Mouse (Mus musculus): ENCODE results near the gene Cyp2f2.

Cyp2f2 gene

DNA sequence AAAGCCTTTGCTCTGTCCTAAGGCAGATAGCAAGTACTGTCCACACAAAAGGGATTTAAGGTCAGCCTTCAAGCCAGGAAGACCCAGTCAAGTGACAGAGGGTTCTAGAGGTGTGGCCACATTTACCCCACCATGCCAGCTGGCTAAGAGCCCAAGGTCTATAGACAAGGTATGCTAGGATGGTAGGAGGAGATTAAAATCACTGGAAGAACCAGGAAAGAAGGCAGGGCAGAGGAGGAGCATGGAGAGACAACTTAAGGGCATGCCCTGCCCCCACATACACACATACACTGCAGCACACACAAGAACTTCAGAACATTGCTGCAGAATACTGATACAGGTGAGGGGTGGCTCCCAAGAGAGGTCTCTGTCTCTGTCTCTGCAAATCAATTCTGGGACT, at the start of gene Cyp2f2:
Gene Cyp2f2 (plus strand): TSS at position 234 of the 400 bp plus-strand sequence.
- no peak for DNase-seq (ENCODE audit: low spot score in 2 of 2)

DNA sequence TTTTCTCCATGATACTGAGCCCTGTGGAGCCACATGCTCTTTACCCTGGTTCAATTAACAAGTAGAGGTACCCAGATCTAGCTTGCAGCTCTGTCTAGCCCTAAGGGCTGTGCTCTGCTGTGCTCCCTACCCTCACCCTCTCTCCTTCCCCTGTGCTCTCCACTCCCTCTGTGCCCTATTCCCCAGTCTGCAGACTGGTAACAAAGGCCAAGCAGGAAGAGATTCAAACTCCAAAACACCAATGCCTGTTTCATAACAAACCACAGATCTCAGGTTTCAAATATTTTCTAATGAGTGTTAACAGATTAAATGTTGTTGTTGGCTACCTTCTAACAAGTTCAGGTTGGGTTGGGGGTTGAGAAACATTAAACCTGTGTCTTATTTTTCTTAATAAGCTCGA, 41.1 kb upstream of the Cyp2f2 start:
- DNase-seq (ENCODE audit: low spot score in 2 of 2): no peak

DNA sequence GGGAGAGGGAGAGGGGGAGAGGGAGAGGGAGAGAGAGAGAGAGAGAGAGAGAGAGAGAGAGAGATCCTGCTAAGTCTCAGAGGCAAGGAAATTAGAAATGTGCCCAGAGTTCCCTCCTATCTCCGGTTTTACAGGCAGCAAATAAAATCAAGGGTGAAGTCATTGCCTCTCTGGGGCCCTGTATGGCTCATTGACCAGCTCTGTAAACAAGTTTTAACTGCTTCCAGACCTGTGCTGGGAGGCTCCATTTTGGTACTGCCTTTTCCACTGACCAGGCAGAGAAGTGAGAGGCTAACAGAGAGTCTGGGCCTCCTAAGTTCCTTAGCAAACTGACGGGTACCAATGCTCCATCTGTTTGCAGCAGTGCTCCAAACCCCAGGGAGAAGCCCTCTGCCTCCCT, 38.1 kb upstream of the Cyp2f2 start:
- no peak for DNase-seq (ENCODE audit: low spot score in 2 of 2)

DNA sequence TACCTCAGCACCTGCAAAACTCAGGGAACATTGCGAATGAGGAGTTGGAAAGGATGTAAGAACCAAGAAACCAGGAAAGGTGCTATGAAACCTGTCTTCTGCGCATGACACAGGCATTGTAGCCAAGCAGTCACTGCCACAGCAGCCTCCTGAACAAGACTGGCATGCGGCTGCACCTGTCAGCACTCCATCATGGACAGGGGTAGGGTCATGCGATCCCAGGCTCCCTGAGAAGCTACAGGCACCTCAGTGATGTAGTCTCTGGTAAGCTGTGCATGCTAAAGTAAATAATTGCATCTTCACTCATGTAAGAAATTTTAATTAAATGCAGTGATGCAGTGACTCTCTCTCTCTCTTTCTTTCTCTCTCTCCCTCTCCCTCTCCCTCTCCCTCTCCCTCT, 28.7 kb upstream of the Cyp2f2 start:
- no peak for DNase-seq (ENCODE audit: low spot score in 2 of 2)

DNA sequence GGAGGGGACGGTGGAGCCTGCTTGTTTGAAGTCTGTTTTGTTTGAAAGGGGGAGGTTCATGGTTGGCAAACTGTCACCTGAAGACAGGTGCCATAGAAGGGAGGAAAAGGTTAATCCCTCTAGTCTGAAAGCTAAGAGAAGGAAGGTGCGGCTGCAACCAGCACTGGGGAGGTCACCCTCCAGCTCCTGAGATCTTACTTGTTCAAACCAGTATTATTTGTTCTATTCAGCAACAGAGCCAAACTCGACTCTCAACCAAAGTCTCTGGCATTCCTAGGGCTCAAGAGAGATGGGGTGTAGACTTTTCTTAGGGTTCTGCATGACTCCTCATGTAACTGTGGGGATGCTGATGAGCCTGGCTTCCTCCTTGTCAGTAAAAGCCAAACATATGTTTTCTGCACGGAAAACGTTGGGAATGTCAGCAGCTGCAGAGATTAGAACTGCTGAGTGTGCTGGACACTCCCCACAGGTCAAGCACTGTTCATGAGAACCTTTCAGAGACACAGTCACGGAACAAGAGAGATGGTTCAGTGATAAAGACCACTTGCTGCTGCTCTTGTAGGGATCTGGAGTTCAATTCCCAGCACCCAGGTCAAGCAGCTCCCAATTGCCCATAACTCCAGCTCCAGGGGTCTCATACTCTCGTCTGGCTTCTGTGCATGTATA, 27.5 kb upstream of the Cyp2f2 start:
- DNase-seq (ENCODE audit: low spot score in 2 of 2): no peak

DNA sequence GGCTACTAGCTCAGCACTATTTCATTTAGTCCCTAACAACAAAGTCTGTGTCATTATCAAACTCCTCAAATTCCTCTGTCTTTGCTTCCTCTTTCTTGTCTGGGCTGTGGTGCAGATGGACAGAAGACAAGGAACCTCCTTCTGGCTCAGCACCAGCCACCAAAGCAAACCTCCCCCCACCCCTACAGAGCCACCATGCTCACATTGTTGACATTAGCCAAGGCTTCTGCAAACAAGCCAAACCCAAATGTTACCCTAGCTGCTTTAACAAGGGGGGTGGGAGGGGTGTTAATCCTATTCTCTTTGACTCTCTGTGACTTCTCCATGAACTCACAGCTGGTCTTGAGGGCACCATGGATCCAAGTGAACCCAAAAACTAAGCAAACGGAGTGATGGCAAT, 26.8 kb upstream of the Cyp2f2 start:
- DNase-seq (ENCODE audit: low spot score in 2 of 2): no peak

DNA sequence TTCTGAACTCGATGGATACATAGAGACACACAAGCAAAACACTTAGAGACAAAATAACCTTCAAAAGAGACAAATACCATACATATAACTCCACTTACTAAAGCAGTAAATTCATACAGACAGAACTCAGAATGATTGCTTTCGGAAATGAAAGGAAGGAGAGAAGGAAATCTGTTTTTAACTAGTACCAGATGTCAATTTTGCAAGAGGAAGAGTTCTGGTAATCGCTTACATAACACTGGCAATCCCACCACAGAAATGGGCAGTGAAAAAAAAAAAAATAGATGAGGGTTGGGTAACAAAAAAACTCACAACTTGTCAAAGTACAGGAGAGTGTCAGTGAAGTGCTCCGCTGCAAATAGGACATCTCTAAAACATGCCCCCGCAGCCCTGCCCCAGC, 14.8 kb upstream of the Cyp2f2 start:
- DNase-seq (ENCODE audit: low spot score in 2 of 2): no peak

DNA sequence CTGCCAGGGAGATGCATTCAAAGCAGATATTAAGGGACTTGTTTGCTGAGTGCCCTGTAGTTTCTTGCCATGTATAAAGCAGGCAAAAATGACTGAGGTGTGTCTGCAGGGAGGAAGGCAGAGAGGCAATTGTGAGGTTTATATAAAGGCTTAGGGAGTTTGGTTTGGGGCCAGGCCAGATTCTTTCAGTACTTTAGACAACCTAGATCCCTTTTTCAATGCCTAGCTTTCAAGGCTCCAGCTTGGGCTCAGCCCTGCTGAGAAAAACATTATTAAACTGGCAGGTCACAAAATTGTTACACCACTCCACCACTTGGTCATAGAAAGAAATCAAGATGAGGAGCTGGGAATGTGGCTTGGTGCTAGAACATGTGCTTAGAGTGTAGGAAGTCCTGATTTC, 9.4 kb upstream of the Cyp2f2 start:
- DNase-seq (ENCODE audit: low spot score in 2 of 2): no peak

DNA sequence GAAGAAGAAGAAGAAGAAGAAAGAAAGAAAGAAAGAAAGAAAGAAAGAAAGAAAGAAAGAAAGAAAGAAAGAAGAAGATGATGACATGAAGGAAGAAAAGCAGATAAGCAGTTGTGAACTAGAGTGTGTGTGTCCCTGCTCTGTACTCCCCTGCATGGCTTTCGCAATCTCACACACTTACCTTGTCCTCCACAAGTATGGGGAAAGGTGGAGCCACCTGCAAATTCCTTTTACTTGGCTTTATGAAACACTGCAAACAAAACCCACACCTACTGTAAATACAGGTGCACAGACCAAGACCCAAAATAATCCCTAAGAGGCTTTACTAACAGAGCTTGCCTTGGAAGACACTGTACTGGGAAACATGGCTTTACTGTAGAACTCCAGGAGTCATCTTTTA, 8.7 kb upstream of the Cyp2f2 start:
- DNase-seq (ENCODE audit: low spot score in 2 of 2): no peak

DNA sequence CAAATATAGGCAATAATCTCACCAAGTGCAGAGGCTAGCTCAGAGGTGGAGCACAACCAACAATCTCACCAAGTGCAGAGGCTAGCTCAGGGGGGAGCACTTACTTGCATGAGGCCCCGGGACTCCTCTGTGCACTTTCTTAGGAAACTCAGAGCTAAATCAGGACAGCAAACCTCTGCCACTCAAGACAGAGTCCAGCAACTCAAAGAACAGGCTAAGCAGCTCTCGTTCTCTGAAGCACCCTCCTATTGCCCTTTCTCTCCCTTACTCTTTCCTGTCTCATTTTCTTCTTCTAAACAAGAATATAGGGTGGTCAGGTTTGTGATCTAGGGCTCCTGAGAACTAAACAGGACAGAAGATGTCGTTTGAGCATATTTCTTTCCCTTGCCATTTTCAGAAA, 7.7 kb upstream of the Cyp2f2 start:
- DNase-seq (ENCODE audit: low spot score in 2 of 2): no peak

DNA sequence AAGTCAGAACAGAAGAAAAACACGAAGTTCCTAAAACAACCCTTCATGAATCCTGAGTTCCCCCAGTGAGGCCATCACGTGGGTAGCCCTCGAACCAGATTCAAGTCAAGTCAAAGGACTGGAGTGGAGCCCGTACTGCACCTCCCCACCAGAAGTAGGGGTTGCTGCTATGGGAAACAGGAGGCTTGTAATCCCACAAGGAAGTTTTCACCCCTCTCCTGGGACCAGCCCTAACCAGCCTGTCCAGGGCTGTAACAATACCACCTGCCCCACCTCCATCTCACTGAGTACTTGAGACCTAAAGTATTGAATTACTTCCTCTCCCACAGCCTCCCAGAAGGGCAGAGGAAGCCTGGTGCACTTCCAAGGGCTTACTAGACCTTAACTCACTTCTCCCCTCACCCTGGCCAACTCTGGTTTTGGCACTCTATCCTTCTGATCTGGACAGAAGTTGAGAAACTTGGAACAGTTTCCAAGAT, 1.6 kb upstream of the Cyp2f2 start:
- DNase-seq (ENCODE audit: low spot score in 2 of 2): no peak

DNA sequence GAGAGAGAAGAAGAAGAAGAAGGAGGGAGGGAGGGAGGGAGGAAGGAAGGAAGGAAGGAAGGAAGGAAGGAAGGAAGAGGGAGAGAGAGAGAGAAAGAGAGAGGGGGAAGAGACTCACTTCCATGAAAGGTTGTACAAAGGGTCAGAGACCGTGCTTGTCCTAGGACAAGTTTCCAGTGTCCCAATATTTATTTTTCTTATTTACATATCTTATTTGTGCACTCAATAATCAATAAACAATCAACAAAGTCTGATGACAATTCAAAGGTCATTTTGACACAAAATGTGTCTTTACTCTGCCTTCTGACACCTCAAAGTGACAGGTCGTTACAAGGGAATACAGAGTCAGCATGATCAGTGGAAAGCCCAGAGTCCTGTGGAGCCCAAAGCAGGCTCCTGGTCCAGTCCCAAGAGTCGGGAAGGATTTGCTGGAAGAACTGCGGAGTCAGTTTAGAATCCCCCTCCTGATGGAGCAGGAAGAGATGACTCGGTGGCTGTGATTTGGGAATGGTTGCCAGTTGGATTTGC, 4.7 kb downstream of the Cyp2f2 start:
- no peak for DNase-seq (ENCODE audit: low spot score in 2 of 2)

DNA sequence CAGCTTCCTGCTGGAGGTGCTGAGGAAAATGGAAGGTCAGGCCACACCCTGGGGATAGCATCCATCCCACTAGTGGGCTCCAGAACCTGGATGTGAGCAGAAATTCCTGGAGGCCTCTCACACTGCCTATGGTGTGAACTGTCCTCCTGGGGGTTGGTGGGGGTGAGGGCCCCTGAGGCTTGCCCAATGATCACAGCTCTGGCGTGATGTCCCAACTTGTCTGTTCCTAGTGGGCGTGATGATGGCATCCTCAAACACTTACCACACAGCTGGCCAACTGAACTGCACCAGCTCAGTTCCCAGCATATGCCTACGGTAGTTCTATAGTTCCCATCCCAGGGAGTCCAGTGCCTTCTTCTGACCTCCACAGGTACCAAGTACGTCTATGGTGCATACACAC, 5.3 kb downstream of the Cyp2f2 start:
- no peak for DNase-seq (ENCODE audit: low spot score in 2 of 2)

DNA sequence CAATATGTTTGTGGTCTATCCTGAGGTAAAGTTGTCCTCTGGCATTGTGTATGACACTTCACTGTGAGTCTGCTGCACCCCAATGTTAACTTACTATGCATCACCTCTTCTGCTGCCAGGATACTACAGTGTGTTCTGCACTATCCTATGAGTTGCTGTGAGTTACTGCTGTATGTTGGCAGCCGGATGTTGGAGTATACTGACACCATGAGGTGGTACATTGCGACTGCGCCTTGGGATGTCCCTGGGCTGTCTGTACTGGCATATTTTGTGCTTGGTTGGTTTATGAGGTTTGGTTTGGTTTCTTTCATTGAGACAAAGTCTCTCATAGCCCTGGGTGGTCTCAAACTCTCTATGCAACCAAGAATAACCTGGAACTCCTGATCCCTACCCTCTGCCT, 8.5 kb downstream of the Cyp2f2 start:
- DNase-seq (ENCODE audit: low spot score in 2 of 2): no peak

DNA sequence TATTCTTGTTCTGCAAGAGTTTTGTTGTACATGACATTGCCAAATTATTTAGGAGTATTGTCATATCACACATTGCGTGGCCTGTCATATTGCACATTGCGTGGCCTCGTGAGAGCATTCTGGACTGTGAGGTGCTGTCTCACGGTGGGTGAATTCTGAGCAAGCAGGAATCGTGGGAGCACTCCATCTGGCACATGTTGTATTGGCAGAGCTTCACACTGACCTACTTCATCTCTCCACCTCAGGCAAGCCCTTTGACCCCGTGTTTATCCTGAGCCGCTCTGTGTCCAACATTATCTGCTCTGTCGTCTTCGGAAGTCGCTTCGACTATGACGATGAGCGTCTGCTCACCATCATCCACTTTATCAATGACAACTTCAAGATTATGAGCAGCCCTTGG, 9.2 kb downstream of the Cyp2f2 start:
- DNase-seq (ENCODE audit: low spot score in 2 of 2): no peak

DNA sequence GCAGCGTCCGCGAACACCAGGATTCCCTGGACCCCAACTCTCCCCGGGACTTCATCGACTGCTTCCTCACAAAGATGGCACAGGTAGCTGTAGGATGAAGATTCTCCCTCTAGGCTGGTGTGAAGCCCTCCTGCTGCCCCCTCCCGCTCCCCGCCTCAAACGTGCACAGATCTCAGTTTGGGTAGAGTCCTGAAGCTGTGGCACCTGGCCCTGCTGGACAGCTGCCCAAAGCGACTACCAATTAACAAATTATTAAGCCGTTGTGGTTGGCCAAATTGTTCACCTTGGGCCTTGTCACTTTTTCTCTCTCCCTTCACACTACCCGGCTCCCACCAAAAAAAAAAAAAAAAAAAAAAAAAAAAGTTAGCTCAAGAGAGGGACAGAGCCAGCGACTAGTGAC, 10.1 kb downstream of the Cyp2f2 start:
- no peak for DNase-seq (ENCODE audit: low spot score in 2 of 2)

DNA sequence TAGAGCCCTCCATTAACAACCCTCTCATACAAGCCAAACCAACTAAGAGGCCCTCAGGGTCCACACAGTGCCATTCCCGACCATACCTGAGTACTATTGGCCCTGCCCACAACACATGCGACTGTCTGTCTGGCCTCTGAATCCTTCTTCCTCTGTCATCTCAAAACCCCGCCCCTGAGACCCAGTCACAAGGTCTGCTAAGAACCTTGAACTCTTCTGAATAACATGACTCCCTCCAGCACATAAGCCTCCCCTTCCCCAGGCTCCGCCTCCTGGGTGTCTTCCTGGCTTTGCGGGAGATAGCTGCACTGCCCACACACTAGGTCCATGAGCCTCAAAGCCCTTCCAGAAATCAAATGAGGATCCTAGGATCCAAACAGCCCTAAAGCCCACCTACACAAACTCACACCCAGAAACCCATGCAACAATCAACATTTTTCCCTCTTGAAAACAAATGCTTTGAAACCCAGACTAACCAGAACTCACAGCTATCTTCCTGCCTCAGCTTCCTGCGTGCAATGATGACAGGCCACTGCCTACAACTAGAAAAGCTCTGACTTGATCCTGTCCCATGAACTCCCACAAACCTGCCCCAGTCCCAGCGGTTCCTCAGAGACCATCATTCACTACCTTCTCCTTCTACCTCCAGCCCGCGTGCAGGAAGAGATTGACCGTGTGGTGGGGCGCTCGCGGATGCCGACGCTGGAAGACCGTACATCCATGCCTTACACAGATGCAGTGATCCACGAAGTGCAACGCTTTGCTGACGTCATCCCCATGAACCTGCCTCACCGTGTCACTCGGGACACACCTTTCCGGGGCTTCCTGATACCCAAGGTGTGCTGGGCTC, 11.0 kb downstream of the Cyp2f2 start:
- no peak for DNase-seq (ENCODE audit: low spot score in 2 of 2)

DNA sequence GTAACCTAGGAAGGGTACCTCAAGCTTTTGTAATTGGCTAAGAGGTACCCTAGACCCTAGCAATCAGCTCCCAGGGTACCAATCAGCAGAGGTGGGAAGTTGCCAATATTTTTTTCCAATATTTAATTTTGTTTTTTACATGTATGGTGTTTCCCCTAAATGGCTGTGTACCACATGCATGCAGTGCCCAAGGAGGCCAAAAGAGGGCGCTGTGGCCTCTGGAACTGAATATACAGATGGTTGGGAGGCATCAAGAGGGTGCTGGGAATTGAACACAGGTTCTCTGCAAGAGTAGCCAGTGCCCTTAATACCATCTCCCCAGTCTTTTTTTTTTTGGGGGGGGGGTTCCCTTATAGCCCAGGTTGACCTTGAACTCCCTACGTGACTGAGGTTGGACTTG, 11.7 kb downstream of the Cyp2f2 start:
- DNase-seq (ENCODE audit: low spot score in 2 of 2): no peak

DNA sequence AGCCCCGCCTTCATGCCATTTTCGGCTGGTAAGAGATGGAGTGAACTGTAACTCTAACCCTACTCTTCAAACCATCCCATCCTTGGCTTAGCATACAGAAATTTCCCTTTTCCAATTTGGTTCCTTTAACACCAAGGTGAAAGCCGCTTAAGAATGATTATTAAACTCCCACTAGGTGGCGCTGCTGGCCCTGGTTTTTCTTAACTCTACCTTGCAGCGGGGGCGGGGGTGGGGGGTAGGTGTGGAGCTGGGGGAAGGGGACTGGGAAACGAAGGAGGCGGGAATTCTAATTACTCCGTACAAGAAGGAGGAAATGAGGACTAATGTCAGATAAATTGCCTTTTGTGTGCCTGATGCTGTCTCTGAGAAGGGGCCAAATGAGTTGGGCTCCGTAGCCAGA, 12.9 kb downstream of the Cyp2f2 start:
- DNase-seq (ENCODE audit: low spot score in 2 of 2): peak in 1 of 2 experiments; percentile 49

DNA sequence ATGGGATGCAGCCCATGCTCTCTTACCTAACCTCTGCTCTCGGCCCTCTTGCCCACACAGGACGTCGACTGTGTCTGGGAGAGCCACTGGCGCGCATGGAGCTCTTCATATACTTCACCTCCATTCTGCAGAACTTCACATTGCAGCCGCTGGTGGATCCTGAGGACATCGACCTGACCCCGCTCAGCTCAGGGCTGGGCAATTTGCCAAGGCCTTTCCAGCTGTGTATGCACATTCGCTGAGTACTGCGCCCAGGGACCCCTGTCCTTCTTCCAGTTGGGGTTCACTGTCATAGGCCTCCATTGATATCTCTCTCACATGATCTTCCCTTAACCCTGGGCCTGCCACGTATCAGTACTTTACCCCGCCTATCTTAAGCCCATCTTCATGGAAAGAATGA, 13.4 kb downstream of the Cyp2f2 start:
- no peak for DNase-seq (ENCODE audit: low spot score in 2 of 2)

DNA sequence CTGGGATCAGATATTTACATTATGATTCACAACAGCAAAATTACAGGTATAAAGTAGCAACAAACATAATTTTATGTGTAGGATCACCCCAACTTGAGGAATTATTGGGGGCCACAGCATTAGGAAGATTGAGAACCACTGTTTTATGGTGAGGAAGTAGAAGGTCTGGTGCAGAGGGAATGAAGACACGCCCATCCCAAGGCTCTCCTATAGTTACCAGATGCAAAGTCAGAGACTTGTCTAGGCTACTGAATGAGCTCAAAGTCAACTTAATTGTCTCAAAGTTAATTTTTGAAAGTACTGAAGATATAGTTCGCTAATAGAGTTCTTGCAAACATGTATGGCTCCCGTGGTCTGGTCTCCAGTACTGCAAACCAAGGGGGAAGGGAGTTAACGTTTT, 14.0 kb downstream of the Cyp2f2 start:
- DNase-seq (ENCODE audit: low spot score in 2 of 2): no peak

DNA sequence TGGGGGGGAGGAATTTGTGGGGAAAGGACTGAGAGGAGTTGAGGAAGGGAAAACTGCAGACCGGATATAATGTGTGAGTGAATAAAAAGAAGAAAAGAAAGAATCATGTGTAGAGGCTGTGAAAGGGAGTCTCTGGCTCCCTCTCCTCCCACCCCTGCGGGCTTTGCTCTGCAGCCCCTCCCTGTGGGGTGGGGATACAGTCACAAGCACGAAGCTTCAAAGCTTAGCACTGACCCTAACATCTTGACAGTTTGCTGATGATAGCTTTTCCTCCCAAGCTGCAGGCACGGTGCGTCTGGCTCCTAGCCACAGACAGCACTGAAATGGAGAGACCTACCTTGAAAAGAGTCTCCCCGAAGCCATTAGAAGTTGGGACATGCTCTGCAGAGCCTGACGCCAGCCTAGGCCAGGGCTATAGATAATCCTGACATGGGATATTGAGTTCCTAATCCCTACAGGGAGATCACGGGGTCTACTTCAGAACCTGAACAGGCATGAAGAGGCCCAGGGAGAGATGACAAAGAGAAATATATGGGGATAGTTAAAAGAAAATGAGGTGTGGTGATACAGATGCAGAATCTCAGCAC, 16.8 kb downstream of the Cyp2f2 start:
- no peak for DNase-seq (ENCODE audit: low spot score in 2 of 2)

Data from thymus, postnatal 10 days (tissue).